Mouse (Mus musculus): ENCODE measurements around the gene Gins3. TPM values are rescaled to one million over a fixed set of nuclear protein-coding genes. Genes with fewer than 3 reads are reported as not detected.
A peak's percentile ranks its signal among the peaks of the same experiment; 100 is the strongest.

Gene Gins3
- total and polyA plus RNA-seq, 3 experiments, result 14.0 to 14.4 TPM; not detected in 1

DNA sequence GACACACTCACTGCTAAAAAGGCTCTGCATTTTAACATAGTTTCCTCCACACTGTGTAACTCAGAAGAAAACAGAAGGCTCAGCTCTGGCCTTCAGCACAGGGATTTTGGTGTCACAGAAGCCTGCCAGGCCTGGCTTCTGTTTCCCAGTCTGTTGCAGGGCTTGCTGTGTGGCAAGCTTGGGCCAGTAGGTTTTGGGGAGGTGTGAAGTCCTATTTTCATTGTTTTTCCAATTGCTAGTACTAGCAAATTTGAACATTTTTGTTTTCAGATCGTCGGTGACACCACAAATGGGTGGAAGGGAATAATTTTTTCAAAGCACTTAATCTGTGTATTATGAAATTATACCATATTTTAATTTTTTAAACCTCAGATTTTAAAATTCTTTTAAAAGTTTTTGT lies 13.2 kb upstream of the Gins3 start:
- DNase-seq (ENCODE audit: low read depth, low spot score), result no peak
- Histone ChIP-seq H3K9me3 (replicated peaks; ENCODE audit: insufficient read depth, low read length) (no peaks in the 10 kb centered on the region), H3K27ac (ENCODE audit: control insufficient read depth, low read depth, low read length) (no peak overlapping the region), H3K9ac (ENCODE audit: control insufficient read depth, low read depth, low read length, poor library complexity, severe bottlenecking) (no peak overlapping the region), H3K36me3 (ENCODE audit: control insufficient read depth in 1 of 2, insufficient read depth in 2 of 2, low read length in 2 of 2) (no peaks in the 10 kb centered on the region), H3K4me3 (ENCODE audit: control insufficient read depth in 1 of 2, insufficient read depth in 1 of 2, low read depth in 2 of 2, low read length in 2 of 2) (no peak overlapping the region), H3K4me1 (ENCODE audit: control insufficient read depth in 1 of 2, insufficient read depth in 2 of 2, low read length in 2 of 2) (no peaks in the 10 kb centered on the region), H3K27me3 (ENCODE audit: control insufficient read depth in 1 of 2, insufficient read depth in 2 of 2, low read length in 2 of 2) (peaks cover 12 to 23% of the 10 kb centered on the region in 2 experiments), H3K79me2 (ENCODE audit: control insufficient read depth, insufficient read depth, low read length, poor library complexity) (no peaks in the 10 kb centered on the region)
- no peak for TF ChIP-seq RAD21 (IDR thresholded peaks at IDR 0.05; ENCODE audit: low read depth, low read length)
- TF ChIP-seq UBTF (IDR thresholded peaks at IDR 0.05; ENCODE audit: borderline replicate concordance, insufficient read depth, low read depth, low read length), result no peak
- no peak for TF ChIP-seq CHD2 (IDR thresholded peaks at IDR 0.05; ENCODE audit: low read length)

DNA sequence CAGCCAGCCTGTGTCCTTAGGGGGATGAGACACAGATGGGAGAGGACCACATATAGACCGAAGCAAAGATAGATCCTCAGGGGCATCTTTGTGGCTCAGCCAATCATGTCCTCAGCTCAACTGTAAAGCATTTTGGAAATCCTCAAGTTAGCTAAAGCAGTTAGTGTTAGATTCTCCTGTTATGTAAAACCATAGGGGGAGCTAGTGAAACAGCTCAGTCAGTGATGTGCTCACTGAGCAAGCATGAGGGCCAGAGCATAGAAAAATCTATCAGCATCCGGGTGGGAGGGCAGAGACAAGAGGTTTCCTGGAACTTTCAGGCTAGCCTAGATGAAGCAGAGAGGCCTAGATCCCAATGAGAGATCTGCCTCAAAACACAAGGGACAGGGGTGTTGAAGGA lies 8.4 kb upstream of the Gins3 start:
- no peak for DNase-seq (ENCODE audit: low read depth, low spot score)
- H3K27me3 ChIP-seq (ENCODE audit: control insufficient read depth in 1 of 2, insufficient read depth in 2 of 2, low read length in 2 of 2), result peaks cover 18 to 23% of the 10 kb centered on the region in 2 experiments
- TF ChIP-seq POLR2A (IDR thresholded peaks at IDR 0.05; ENCODE audit: control insufficient read depth in 1 of 2, insufficient read depth in 1 of 2, low read depth in 1 of 2, low read length in 2 of 2, poor library complexity in 1 of 2) (no peak), CTCF (IDR thresholded peaks at IDR 0.05 in 2 of 3, conservative IDR thresholded peaks at IDR 0.05 in 1 of 3; ENCODE audit: control insufficient read depth in 1 of 3, insufficient read depth in 1 of 3, low read depth in 2 of 3, low read length in 3 of 3, poor library complexity in 1 of 3, severe bottlenecking in 1 of 3) (peak in 1 of 3 experiments; percentile 11; a peak in 1 of 6 replicates), MXI1 (IDR thresholded peaks at IDR 0.05; ENCODE audit: low read depth, low read length) (no peak), ETS1 (IDR thresholded peaks at IDR 0.05; ENCODE audit: low read depth, low read length) (no peak), MAFK (IDR thresholded peaks at IDR 0.05; ENCODE audit: borderline replicate concordance, low read depth, low read length) (no peak)

GRCm38 (mm10) chr8:95632840-95633239 lies 413 bp upstream of the Gins3 start:
- H3K27ac ChIP-seq (ENCODE audit: control insufficient read depth, low read depth, low read length), result no peak overlapping the region
- no peak for DNase-seq (ENCODE audit: low read depth, low spot score)
- H3K4me1 ChIP-seq (ENCODE audit: control insufficient read depth in 1 of 2, insufficient read depth in 2 of 2, low read length in 2 of 2), result peaks cover 6 to 11% of the 10 kb centered on the region in 2 experiments
- no peaks in the 10 kb centered on the region for H3K9me3 ChIP-seq (replicated peaks; ENCODE audit: insufficient read depth, low read length)
- peaks cover 0 to 18% of the 10 kb centered on the region in 2 experiments; a peak in 2 of 4 replicates for H3K36me3 ChIP-seq (ENCODE audit: control insufficient read depth in 1 of 2, insufficient read depth in 2 of 2, low read length in 2 of 2)
- H3K4me3 ChIP-seq (ENCODE audit: control insufficient read depth in 1 of 2, insufficient read depth in 1 of 2, low read depth in 2 of 2, low read length in 2 of 2), result peak overlapping the region in 1 of 2 experiments; percentile 1; a peak in 2 of 4 replicates
- H3K79me2 ChIP-seq (ENCODE audit: control insufficient read depth, insufficient read depth, low read length, poor library complexity), result peaks cover 12% of the 10 kb centered on the region
- TF ChIP-seq MAX (IDR thresholded peaks at IDR 0.05; ENCODE audit: low read length) (no peak), MAFK (IDR thresholded peaks at IDR 0.05; ENCODE audit: borderline replicate concordance, low read depth, low read length) (no peak), ELF1 (IDR thresholded peaks at IDR 0.05; ENCODE audit: low read depth, low read length) (no peak), POLR2AphosphoS5 (IDR thresholded peaks at IDR 0.05; ENCODE audit: borderline replicate concordance, low read depth, low read length) (no peak), MYC (IDR thresholded peaks at IDR 0.05; ENCODE audit: low read depth, low read length) (no peak), GATA1 (IDR thresholded peaks at IDR 0.05; ENCODE audit: low read depth, low read length) (no peak)
- H3K27me3 ChIP-seq (ENCODE audit: control insufficient read depth in 1 of 2, insufficient read depth in 2 of 2, low read length in 2 of 2), result no peaks in the 10 kb centered on the region; a peak in 1 of 4 replicates
- peak overlapping the region; percentile 28; the same call in 1 of the 2 replicates for H3K9ac ChIP-seq (ENCODE audit: control insufficient read depth, low read depth, low read length, poor library complexity, severe bottlenecking)

More for the DNA sequence above, 8.4 kb upstream of the Gins3 start:
- no peaks in the 10 kb centered on the region for H3K9me3 ChIP-seq (replicated peaks; ENCODE audit: insufficient read depth, low read length)
- no peaks in the 10 kb centered on the region for H3K36me3 ChIP-seq (ENCODE audit: control insufficient read depth in 1 of 2, insufficient read depth in 2 of 2, low read length in 2 of 2)
- no peak overlapping the region for H3K4me3 ChIP-seq (ENCODE audit: control insufficient read depth in 1 of 2, insufficient read depth in 1 of 2, low read depth in 2 of 2, low read length in 2 of 2)
- no peak overlapping the region for H3K9ac ChIP-seq (ENCODE audit: control insufficient read depth, low read depth, low read length, poor library complexity, severe bottlenecking)
- H3K4me1 ChIP-seq (ENCODE audit: control insufficient read depth in 1 of 2, insufficient read depth in 2 of 2, low read length in 2 of 2), result no peaks in the 10 kb centered on the region
- H3K79me2 ChIP-seq (ENCODE audit: control insufficient read depth, insufficient read depth, low read length, poor library complexity), result no peaks in the 10 kb centered on the region
- no peak overlapping the region for H3K27ac ChIP-seq (ENCODE audit: control insufficient read depth, low read depth, low read length)

Measured in MEL (cell line).